ENCODE assay signal across 8 mouse cellular contexts in the genomic region with DNA sequence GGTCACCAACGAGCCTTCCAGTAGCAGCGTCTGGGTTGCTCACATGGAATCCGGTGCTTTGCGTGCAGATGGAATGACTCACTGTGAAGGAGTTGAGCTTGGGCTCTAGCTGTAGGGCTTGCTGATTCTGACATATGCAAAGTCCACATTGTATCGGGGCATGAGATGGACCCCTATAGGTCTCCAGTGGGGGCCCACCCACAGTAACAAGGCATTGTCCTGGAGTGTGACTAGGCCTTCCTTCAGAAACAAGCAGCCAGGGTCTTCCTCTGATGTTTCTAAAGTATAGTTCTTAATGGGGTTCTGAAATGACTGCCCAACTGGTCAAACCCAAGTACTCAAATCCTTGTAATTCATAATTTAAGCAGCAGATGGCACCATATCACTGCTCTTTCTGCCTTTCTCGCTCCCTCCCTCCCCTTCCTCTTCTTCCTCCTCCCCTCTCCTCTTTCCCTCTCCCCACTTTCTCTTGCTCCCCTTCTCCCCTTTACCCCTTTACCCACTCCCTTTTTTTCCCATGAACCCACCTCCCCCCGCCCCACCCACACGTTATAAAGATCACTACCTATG. TPM values are rescaled to one million over a fixed set of nuclear protein-coding genes. Genes with fewer than 3 reads are reported as not detected.
DNase-seq lines count a peak whose midpoint lies in the region; ATAC-seq and TF ChIP-seq lines count a peak whose summit lies in the region.

No protein-coding gene starts in this region.

- no peak for TF ChIP-seq POLR2A in small intestine, adult 2 months (IDR thresholded peaks at IDR 0.05; ENCODE audit: low read depth, low read length)

- H3K27me3 ChIP-seq in kidney, postnatal 0 days (ENCODE audit: insufficient read depth, low read length) = no peaks in the 10 kb centered on the region
- no peaks in the 10 kb centered on the region for H3K27me3 ChIP-seq in small intestine, adult 2 months (ENCODE audit: control insufficient read depth, insufficient read depth, low read length)

- H3K27ac ChIP-seq in kidney, postnatal 0 days = no peak overlapping the region
- H3K27ac ChIP-seq in small intestine, adult 2 months (ENCODE audit: insufficient read depth, low read depth, low read length) = no peak overlapping the region

- no peaks in the 10 kb centered on the region for H3K4me1 ChIP-seq in kidney, postnatal 0 days (replicated peaks; ENCODE audit: insufficient read depth, low read length)
- H3K4me1 ChIP-seq in small intestine, adult 2 months (ENCODE audit: control insufficient read depth, insufficient read depth, insufficient read length, low read length) = no peaks in the 10 kb centered on the region

- no peak for ATAC-seq in kidney, postnatal 0 days (replicated peaks; ENCODE audit: low FRiP score, low read depth)

- H3K36me3 ChIP-seq in kidney, postnatal 0 days (ENCODE audit: insufficient read depth, low read length) = no peaks in the 10 kb centered on the region
- no peaks in the 10 kb centered on the region for H3K36me3 ChIP-seq in small intestine, adult 2 months (ENCODE audit: control insufficient read depth, insufficient read depth, low read length)

- H3K9me3 ChIP-seq in kidney, postnatal 0 days (replicated peaks; ENCODE audit: low read length) = no peaks in the 10 kb centered on the region

- no peak overlapping the region for H3K4me3 ChIP-seq in kidney, postnatal 0 days (replicated peaks; ENCODE audit: low read depth, low read length)
- H3K4me3 ChIP-seq in small intestine, adult 2 months (ENCODE audit: low read depth, low read length) = no peak overlapping the region

- TF ChIP-seq CTCF in kidney, postnatal 0 days (IDR thresholded peaks at IDR 0.05; ENCODE audit: low read depth) = peak; percentile 70
- peak; percentile 45; the same call in 1 of the 2 replicates for TF ChIP-seq CTCF in small intestine, adult 2 months (IDR thresholded peaks at IDR 0.05; ENCODE audit: extremely low read depth, insufficient read length, insufficient replicate concordance, low read depth, low read length)

- H3K9ac ChIP-seq in kidney, postnatal 0 days (ENCODE audit: low read depth, low read length) = no peak overlapping the region

- DNase-seq in adrenal gland, adult 2 months = peak; percentile 5
- DNase-seq in adrenal gland, postnatal 4 days (ENCODE audit: low spot score in 2 of 2) = no peak
- peak; percentile 61 for DNase-seq in kidney, postnatal 0 days (ENCODE audit: low spot score)
- no peak for DNase-seq in kidney, postnatal 10 days
- peak; percentile 11 for DNase-seq in Muller cell, postnatal 12 days (ENCODE audit: inconsistent ontology term)
- DNase-seq in induced T-regulatory cell, adult 2 months (ENCODE audit: low read depth) = peak; percentile 18
- DNase-seq in spleen, adult 18-20 months = no peak

- no peak overlapping the region for H3K4me2 ChIP-seq in kidney, postnatal 0 days (ENCODE audit: low read length)

- WGBS in kidney, postnatal 0 days = 50% methylated on average over 8 of the region's 8 CpGs
- 44% methylated on average over 8 of the region's 8 CpGs for WGBS in small intestine, adult 2 months

RNA-seq across cellular contexts. Expression of gene Tfap2a, which starts 46.1 kb away (rescaled TPM):
- under 1 TPM; 0.09 to 0.14 TPM for total RNA-seq in adrenal gland, adult 2 months (2021)
- 0.09 and 0.16 TPM in 2 replicates for polyA plus RNA-seq in adrenal gland, adult 2 months (2012; rRNA removed)
- 1 to 10 TPM; 1.5 to 3.1 TPM for total RNA-seq in adrenal gland, postnatal 4 days (2021)
- 2.5 and 2.9 TPM in 2 replicates for polyA plus RNA-seq in kidney, postnatal 0 days (2015; fragmentation: Nextera tagmentation; extraction: Ambion mirVana)
- polyA plus RNA-seq in small intestine, adult 2 months (2012; rRNA removed) = 0.04 TPM in 1 of 2 replicates, not detected in the other

Comparison
In these comparisons a context has a peak if more than half of its experiments do, and no peak if none do; other contexts are left out.
1. DNase-seq: peak in adrenal gland, adult 2 months (single experiment), kidney, postnatal 0 days (single experiment), Muller cell, postnatal 12 days (single experiment) and induced T-regulatory cell, adult 2 months (single experiment); none in adrenal gland, postnatal 4 days (0 of 2), kidney, postnatal 10 days (single experiment) and spleen, adult 18-20 months (0 of 2).